Mouse (Mus musculus): Measurements from ENCODE around the gene Pitpnm1.
A peak's percentile ranks its signal among the peaks of the same experiment; 100 is the strongest.

The Pitpnm1 gene

GRCm38 (mm10) chr19:4139446-4139845, 39.6 kb downstream of the Pitpnm1 start, which contains the start of gene Gpr152:
Gene Gpr152 (plus strand): TSS chr19:4139787.
- DNase-seq (ENCODE audit: low read depth, low spot score) = no peak

GRCm38 (mm10) chr19:4140147-4140546, 40.3 kb downstream of the Pitpnm1 start:
- no peak for DNase-seq (ENCODE audit: low read depth, low spot score)

- no peak for DNase-seq (ENCODE audit: low read depth, low spot score)
These were observed 42.8 kb downstream of the Pitpnm1 start for GRCm38 (mm10) chr19:4142416-4143173.

GRCm38 (mm10) chr19:4143759-4144268, 44.0 kb downstream of the Pitpnm1 start, which contains the start of gene Cabp4:
Gene Cabp4 (minus strand): TSS chr19:4144033.
- DNase-seq (ENCODE audit: low read depth, low spot score) = no peak

GRCm38 (mm10) chr19:4144550-4145498, 45.0 kb downstream of the Pitpnm1 start:
- DNase-seq (ENCODE audit: low read depth, low spot score) = no peak

- no peak for DNase-seq (ENCODE audit: low read depth, low spot score)
These were observed 46.1 kb downstream of the Pitpnm1 start for GRCm38 (mm10) chr19:4145936-4146335.

GRCm38 (mm10) chr19:4146366-4147021, 46.7 kb downstream of the Pitpnm1 start:
- DNase-seq (ENCODE audit: low read depth, low spot score) = no peak

GRCm38 (mm10) chr19:4147022-4147405, 47.2 kb downstream of the Pitpnm1 start:
- DNase-seq (ENCODE audit: low read depth, low spot score) = no peak

- DNase-seq (ENCODE audit: low read depth, low spot score) = no peak
These were observed 48.1 kb downstream of the Pitpnm1 start for GRCm38 (mm10) chr19:4147782-4148490.

- DNase-seq (ENCODE audit: low read depth, low spot score) = peak; percentile 89
These were observed 48.7 kb downstream of the Pitpnm1 start, which contains the start of gene Coro1b for GRCm38 (mm10) chr19:4148491-4148806. Gene Coro1b (plus strand): TSS chr19:4148619.

GRCm38 (mm10) chr19:4148819-4149218, 49.0 kb downstream of the Pitpnm1 start:
- no peak for DNase-seq (ENCODE audit: low read depth, low spot score)

GRCm38 (mm10) chr19:4149283-4149682, 49.5 kb downstream of the Pitpnm1 start:
- DNase-seq (ENCODE audit: low read depth, low spot score) = no peak

- DNase-seq (ENCODE audit: low read depth, low spot score) = no peak
These were observed 50.1 kb downstream of the Pitpnm1 start for GRCm38 (mm10) chr19:4149764-4150461.

- no peak for DNase-seq (ENCODE audit: low read depth, low spot score)
These were observed 51.0 kb downstream of the Pitpnm1 start for GRCm38 (mm10) chr19:4150567-4151487.

- no peak for DNase-seq (ENCODE audit: low read depth, low spot score)
These were observed 51.7 kb downstream of the Pitpnm1 start for GRCm38 (mm10) chr19:4151488-4151860.

- DNase-seq (ENCODE audit: low read depth, low spot score) = no peak
These were observed 52.1 kb downstream of the Pitpnm1 start for GRCm38 (mm10) chr19:4151898-4152297.

- no peak for DNase-seq (ENCODE audit: low read depth, low spot score)
These were observed 52.8 kb downstream of the Pitpnm1 start for GRCm38 (mm10) chr19:4152445-4153231.

- no peak for DNase-seq (ENCODE audit: low read depth, low spot score)
These were observed 53.4 kb downstream of the Pitpnm1 start, which contains the start of gene Ptprcap for GRCm38 (mm10) chr19:4153232-4153654. Gene Ptprcap (plus strand): TSS chr19:4153604.
